Mouse (Mus musculus) forebrain, embryonic 15.5 days (tissue): ENCODE results near the gene Ms4a4b. TPM values are rescaled to one million over a fixed set of nuclear protein-coding genes. Genes with fewer than 3 reads are reported as not detected.
"Not testable (repeated sequence)": the region's sequence is repeated elsewhere in the genome, so short reads cannot be mapped to it uniquely, and the experiment has no call there.

Experiments used
- ATAC-seq: fragments of 200-750 bp; cut with Nextera tagmentation; replicated peaks from 2 replicates; pipeline ENCODE4 v1.8.0; 2017; ENCODE audit warnings: mild to moderate bottlenecking, moderate TSS enrichment, moderate library complexity
- H3K27ac ChIP-seq: fragments of 300-500 bp; sonication (generic); replicated peaks from 2 replicates; pipeline ENCODE4 v1.5.1; 2015; ENCODE audit warnings: mild to moderate bottlenecking, inconsistent platforms
- H3K27me3 ChIP-seq: fragments of 300-500 bp; sonication (generic); 2 replicates; pipeline ENCODE4 v1.6.1; 2015; ENCODE audit warnings: inconsistent platforms
- H3K36me3 ChIP-seq: fragments of 300-500 bp; sonication (generic); 2 replicates; pipeline ENCODE4 v1.6.1; 2015; ENCODE audit warnings: mild to moderate bottlenecking, inconsistent platforms
- H3K4me1 ChIP-seq: fragments of 300-500 bp; sonication (generic); 2 replicates; pipeline ENCODE4 v1.6.1; 2015; ENCODE audit warnings: inconsistent platforms
- H3K4me2 ChIP-seq: fragments of 300-500 bp; sonication (generic); replicated peaks from 2 replicates; pipeline ENCODE4 v1.6.1; 2015; ENCODE audit warnings: mild to moderate bottlenecking, inconsistent platforms
- H3K4me3 ChIP-seq: fragments of 300-500 bp; sonication (generic); 2 replicates; pipeline ENCODE4 v1.5.1; 2015; ENCODE audit warnings: mild to moderate bottlenecking, inconsistent platforms
- H3K9ac ChIP-seq: fragments of 300-500 bp; sonication (generic); replicated peaks from 2 replicates; pipeline ENCODE4 v1.6.1; 2015; ENCODE audit warnings: mild to moderate bottlenecking, inconsistent platforms
- H3K9me3 ChIP-seq: fragments of 300-500 bp; sonication (generic); 2 replicates; pipeline ENCODE4 v1.6.1; 2016; ENCODE audit warnings: inconsistent platforms
- WGBS: fragments of 180-500 bp; shearing (Covaris S2); methylation state at CpG from one replicate; pipeline ENCODE4 v1.1.7; 2015; ENCODE audit warnings: mixed read lengths; 5-methylcytosine and 5-hydroxymethylcytosine counted together
- polyA plus RNA-seq: library from polyadenylated mRNA; unstranded; fragments of >200 nt; fragmentation: Nextera tagmentation; extraction: Ambion mirVana; gene quantifications from 2 replicates; pipeline ENCODE4 v1.2.1, GENCODE M21; 2015

Gene Ms4a4b
- not detected in 2 replicates for polyA plus RNA-seq

GRCm38 (mm10) chr19:11443338-11443737 lies at the start of gene Ms4a4b:
Ms4a4b (plus strand) TSS chr19:11443553.
- H3K4me3 ChIP-seq: no peak within 1 kb of the TSS
- no peak within 1 kb of the TSS for H3K4me2 ChIP-seq
- no peaks in the 10 kb centered on the region for H3K36me3 ChIP-seq
- no peak within 1 kb of the TSS for H3K9ac ChIP-seq
- no peaks in the 10 kb centered on the region for H3K27me3 ChIP-seq
- no peak within 1 kb of the TSS for H3K27ac ChIP-seq
- no peaks in the 10 kb centered on the region for H3K9me3 ChIP-seq
- no peak for ATAC-seq
- H3K4me1 ChIP-seq: no peaks in the 10 kb centered on the region

DNA sequence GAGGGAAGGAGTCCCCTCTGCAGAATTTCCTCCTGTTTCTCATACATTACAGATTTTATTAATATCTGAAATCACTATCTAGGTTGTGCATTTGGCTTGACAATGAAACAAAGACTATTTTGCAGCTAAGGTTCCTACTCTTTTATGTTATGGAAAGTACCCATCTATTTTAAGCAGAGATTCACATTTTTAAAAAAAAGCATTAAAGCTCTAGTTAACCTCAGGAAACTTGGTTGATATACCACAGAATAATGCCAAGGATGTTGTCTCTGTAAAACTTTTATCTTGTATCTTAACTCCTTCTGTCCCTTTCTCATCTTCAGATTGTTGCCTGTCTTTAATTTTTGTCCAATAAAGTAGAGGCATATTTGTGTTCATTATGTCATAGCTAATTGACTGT lies 47.6 kb upstream of the Ms4a4b start:
- H3K4me2 ChIP-seq: no peak overlapping the region
- no peak overlapping the region for H3K9ac ChIP-seq
- no peak for ATAC-seq
- no peaks in the 10 kb centered on the region for H3K36me3 ChIP-seq
- H3K4me3 ChIP-seq: no peak overlapping the region
- no peaks in the 10 kb centered on the region for H3K4me1 ChIP-seq
- no peaks in the 10 kb centered on the region for H3K9me3 ChIP-seq
- H3K27me3 ChIP-seq: no peaks in the 10 kb centered on the region
- H3K27ac ChIP-seq: no peak overlapping the region

- H3K27me3 ChIP-seq: no peaks in the 10 kb centered on the region
- 79% methylated on average over 3 of the region's 3 CpGs for WGBS
- no peak for ATAC-seq
These were observed 38.8 kb upstream of the Ms4a4b start, which contains the start of gene Ms4a4c for GRCm38 (mm10) chr19:11404527-11404926. Ms4a4c (plus strand) TSS chr19:11404770.

GRCm38 (mm10) chr19:11407428-11407827 lies 35.9 kb upstream of the Ms4a4b start:
- H3K27ac ChIP-seq: no peak overlapping the region

More at GRCm38 (mm10) chr19:11404527-11404926, 38.8 kb upstream of the Ms4a4b start, which contains the start of gene Ms4a4c:
- Histone ChIP-seq H3K9ac (no peak within 1 kb of the TSS), H3K4me2 (no peak within 1 kb of the TSS), H3K9me3 (no peaks in the 10 kb centered on the region), H3K4me1 (no peaks in the 10 kb centered on the region), H3K36me3 (no peaks in the 10 kb centered on the region), H3K27ac (no peak within 1 kb of the TSS), H3K4me3 (no peak within 1 kb of the TSS)

DNA sequence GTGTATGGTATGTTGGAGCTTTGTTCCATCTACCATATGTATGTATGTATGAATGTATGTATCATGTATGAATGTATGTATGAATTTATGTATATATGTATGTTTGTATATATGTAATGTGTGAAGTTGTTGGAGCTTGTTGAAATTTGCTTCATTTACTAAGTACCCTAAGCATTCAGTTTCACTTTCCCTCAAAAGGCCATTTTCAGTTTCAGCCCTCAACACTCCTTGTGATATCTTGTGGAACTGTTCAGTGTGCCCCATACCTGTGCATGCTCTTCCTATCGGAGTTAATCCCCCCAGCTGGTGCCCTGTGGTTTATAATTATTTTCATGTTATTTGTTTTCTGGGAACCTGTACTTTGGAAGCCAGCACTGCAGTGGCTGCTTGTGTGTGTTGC lies 34.8 kb upstream of the Ms4a4b start:
- Histone ChIP-seq H3K9me3 (no peaks in the 10 kb centered on the region), H3K27ac (no peak overlapping the region), H3K9ac (no peak overlapping the region), H3K4me1 (no peaks in the 10 kb centered on the region), H3K4me2 (no peak overlapping the region), H3K4me3 (no peak overlapping the region), H3K36me3 (no peaks in the 10 kb centered on the region), H3K27me3 (no peaks in the 10 kb centered on the region)
- ATAC-seq: no peak
- 86% methylated on average over 1 of the region's 1 CpGs for whole genome bisulfite sequencing

More at GRCm38 (mm10) chr19:11407428-11407827, 35.9 kb upstream of the Ms4a4b start:
- no peak overlapping the region for H3K4me3 ChIP-seq
- no peak overlapping the region for H3K4me2 ChIP-seq
- H3K9me3 ChIP-seq: no peaks in the 10 kb centered on the region
- no peak for ATAC-seq
- no peaks in the 10 kb centered on the region for H3K36me3 ChIP-seq
- H3K9ac ChIP-seq: no peak overlapping the region
- H3K4me1 ChIP-seq: no peaks in the 10 kb centered on the region
- H3K27me3 ChIP-seq: no peaks in the 10 kb centered on the region

DNA sequence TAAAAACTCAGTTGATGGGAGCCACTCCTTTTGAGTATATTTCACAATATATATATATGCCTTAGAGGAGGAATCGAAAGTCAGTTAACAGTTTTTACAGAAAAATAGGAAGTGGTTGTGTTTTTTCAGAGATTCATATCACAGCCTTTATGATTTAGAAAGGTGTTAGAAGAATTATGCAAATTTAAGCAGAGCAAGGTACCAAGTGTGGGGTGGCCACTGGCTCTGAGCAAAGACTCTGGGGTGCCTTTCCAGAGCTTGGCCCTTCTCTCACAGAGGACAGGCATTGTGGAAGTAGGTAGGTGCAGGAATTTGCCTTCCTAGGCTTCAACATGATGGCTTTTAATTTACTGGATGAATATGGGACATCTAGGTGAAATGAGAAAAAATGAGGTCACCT lies 31.7 kb upstream of the Ms4a4b start:
- 87% methylated on average over 1 of the region's 1 CpGs for WGBS
- H3K4me2 ChIP-seq: no peak overlapping the region
- H3K27me3 ChIP-seq: no peaks in the 10 kb centered on the region
- H3K4me1 ChIP-seq: no peaks in the 10 kb centered on the region
- H3K4me3 ChIP-seq: no peak overlapping the region
- H3K9ac ChIP-seq: no peak overlapping the region
- H3K27ac ChIP-seq: no peak overlapping the region
- ATAC-seq: no peak
- H3K9me3 ChIP-seq: no peaks in the 10 kb centered on the region
- no peaks in the 10 kb centered on the region for H3K36me3 ChIP-seq

GRCm38 (mm10) chr19:11414084-11414483 lies 29.3 kb upstream of the Ms4a4b start:
- H3K36me3 ChIP-seq: no peaks in the 10 kb centered on the region
- no peak overlapping the region for H3K4me2 ChIP-seq
- no peak overlapping the region for H3K27ac ChIP-seq
- no peaks in the 10 kb centered on the region for H3K9me3 ChIP-seq
- WGBS: 89% methylated on average over 1 of the region's 1 CpGs
- no peak for ATAC-seq
- no peak overlapping the region for H3K9ac ChIP-seq
- no peaks in the 10 kb centered on the region for H3K27me3 ChIP-seq
- H3K4me1 ChIP-seq: no peaks in the 10 kb centered on the region
- H3K4me3 ChIP-seq: no peak overlapping the region

GRCm38 (mm10) chr19:11415581-11415980 lies 27.8 kb upstream of the Ms4a4b start:
- no peak overlapping the region for H3K27ac ChIP-seq
- 76% methylated on average over 3 of the region's 3 CpGs for WGBS

GRCm38 (mm10) chr19:11418865-11419264 lies 24.5 kb upstream of the Ms4a4b start:
- not testable (repeated sequence) for ATAC-seq, H3K4me1 ChIP-seq, H3K27me3 ChIP-seq, H3K9me3 ChIP-seq, H3K36me3 ChIP-seq, H3K4me3 ChIP-seq, H3K4me2 ChIP-seq, H3K9ac ChIP-seq, H3K27ac ChIP-seq
- 81% methylated on average over 3 of the region's 3 CpGs for WGBS

More at GRCm38 (mm10) chr19:11415581-11415980, 27.8 kb upstream of the Ms4a4b start:
- H3K27me3 ChIP-seq: no peaks in the 10 kb centered on the region
- no peak for ATAC-seq
- H3K36me3 ChIP-seq: no peaks in the 10 kb centered on the region
- H3K4me2 ChIP-seq: no peak overlapping the region
- no peak overlapping the region for H3K4me3 ChIP-seq
- H3K9ac ChIP-seq: no peak overlapping the region
- no peaks in the 10 kb centered on the region for H3K4me1 ChIP-seq
- no peaks in the 10 kb centered on the region for H3K9me3 ChIP-seq

DNA sequence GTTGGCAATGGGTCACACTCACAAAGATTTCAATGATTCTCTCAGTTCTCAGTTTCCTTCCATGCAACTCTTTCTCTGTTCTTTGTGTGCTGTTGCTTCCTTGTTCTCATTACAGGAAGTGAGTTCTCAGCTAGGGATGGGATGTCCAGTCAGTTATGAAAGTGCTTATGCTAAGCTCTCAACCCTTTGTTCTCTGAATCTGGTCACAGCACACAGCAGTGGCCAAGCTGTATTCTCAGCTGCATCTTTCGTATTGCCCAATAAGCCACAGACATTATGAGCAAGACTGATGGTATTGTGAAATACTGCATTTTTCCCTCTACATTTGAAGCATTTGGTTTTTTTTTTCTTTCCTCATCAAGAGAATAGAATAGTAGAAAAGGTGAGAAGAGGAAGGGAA lies 12.1 kb upstream of the Ms4a4b start:
- H3K4me2 ChIP-seq, H3K9ac ChIP-seq, H3K27me3 ChIP-seq, H3K36me3 ChIP-seq, H3K9me3 ChIP-seq, H3K27ac ChIP-seq, H3K4me3 ChIP-seq, H3K4me1 ChIP-seq, ATAC-seq: not testable (repeated sequence)
- 83% methylated on average over 1 of the region's 1 CpGs for WGBS

GRCm38 (mm10) chr19:11435058-11435834 lies 8.1 kb upstream of the Ms4a4b start:
- H3K36me3 ChIP-seq: no peaks in the 10 kb centered on the region
- no peak overlapping the region for H3K9ac ChIP-seq
- H3K27me3 ChIP-seq: no peaks in the 10 kb centered on the region
- H3K9me3 ChIP-seq: no peaks in the 10 kb centered on the region
- H3K4me2 ChIP-seq: no peak overlapping the region
- 89% methylated on average over 4 of the region's 4 CpGs for WGBS
- no peaks in the 10 kb centered on the region for H3K4me1 ChIP-seq
- no peak overlapping the region for H3K27ac ChIP-seq
- no peak overlapping the region for H3K4me3 ChIP-seq
- ATAC-seq: no peak

GRCm38 (mm10) chr19:11443964-11444363 lies 611 bp downstream of the Ms4a4b start:
- Histone ChIP-seq H3K4me2 (no peak overlapping the region), H3K9me3 (no peaks in the 10 kb centered on the region), H3K4me1 (no peaks in the 10 kb centered on the region), H3K36me3 (no peaks in the 10 kb centered on the region), H3K27ac (no peak overlapping the region), H3K9ac (no peak overlapping the region), H3K4me3 (no peak overlapping the region), H3K27me3 (no peaks in the 10 kb centered on the region)
- WGBS: 91% methylated on average over 5 of the region's 5 CpGs
- ATAC-seq: no peak

GRCm38 (mm10) chr19:11447238-11447637 lies 3.9 kb downstream of the Ms4a4b start:
- Histone ChIP-seq H3K27me3 (no peaks in the 10 kb centered on the region), H3K4me3 (no peak overlapping the region), H3K9ac (no peak overlapping the region), H3K4me2 (no peak overlapping the region), H3K4me1 (no peaks in the 10 kb centered on the region), H3K36me3 (no peaks in the 10 kb centered on the region), H3K9me3 (no peaks in the 10 kb centered on the region), H3K27ac (no peak overlapping the region)
- ATAC-seq: no peak
- WGBS: 82% methylated on average over 2 of the region's 2 CpGs
